Mouse (Mus musculus) myocyte (in vitro differentiated cells): ENCODE measurements around the gene Syt6.

Experiments
- MYOD1 ChIP-seq, 3 experiments: IDR thresholded peaks; one replicate each; pipeline ENCODE4 v1.6.1; 2011; ENCODE audit warnings: control low read depth in 2 of 3, low read depth in 2 of 3, mild to moderate bottlenecking in 2 of 3, moderate library complexity in 1 of 3; ENCODE audit not compliant: insufficient read length in 2 of 3, control insufficient read depth in 1 of 3
- POLR2A ChIP-seq: IDR thresholded peaks from one replicate; pipeline ENCODE4 v1.6.1; 2011; ENCODE audit warnings: low read depth, mild to moderate bottlenecking, control low read depth, moderate library complexity; ENCODE audit not compliant: insufficient read length
- POLR2AphosphoS2 ChIP-seq: IDR thresholded peaks from one replicate; pipeline ENCODE4 v1.6.1; 2011; ENCODE audit warnings: low read depth, control low read depth; ENCODE audit not compliant: insufficient read length
- SRF ChIP-seq: IDR thresholded peaks from one replicate; pipeline ENCODE4 v1.6.1; 2011; ENCODE audit warnings: low read depth; ENCODE audit not compliant: control insufficient read depth, insufficient read length
- TCF12 ChIP-seq: IDR thresholded peaks from one replicate; pipeline ENCODE4 v1.6.1; 2011; ENCODE audit warnings: mild to moderate bottlenecking, control low read depth; ENCODE audit not compliant: poor library complexity, insufficient read depth, severe bottlenecking
- USF1 ChIP-seq: IDR thresholded peaks from one replicate; pipeline ENCODE4 v1.6.1; 2011; ENCODE audit warnings: low read depth, mild to moderate bottlenecking, control low read depth, moderate library complexity

- TF ChIP-seq TCF12 (no peak), POLR2AphosphoS2 (no peak), POLR2A (no peak), MYOD1 (IDR thresholded peaks at IDR 0.05; ENCODE audit: control insufficient read depth in 1 of 3, insufficient read length in 2 of 3, low read depth in 2 of 3) (no peak), USF1 (no peak), SRF (no peak)
Observed at GRCm38 (mm10) chr3:103595271-103595810, 20.3 kb downstream of the Syt6 start.
